Mouse (Mus musculus): ENCODE measurements around the gene Tcp11l2.

GRCm38 (mm10) chr10:84600136-84600535 is 23.7 kb downstream of the Tcp11l2 start:
- TF ChIP-seq CTCF (conservative IDR thresholded peaks at IDR 0.05; ENCODE audit: low read length) (no peak), NANOG (IDR thresholded peaks at IDR 0.05; ENCODE audit: borderline replicate concordance, low read length) (no peak), POU5F1 (IDR thresholded peaks at IDR 0.05; ENCODE audit: borderline replicate concordance, low read length) (no peak)

Data from E14TG2a.4 (cell line).